In genomic region chr10:119294454-119295149, GRCm38 (mm10) we compare ENCODE assay signal across 1 mouse cellular context.
TF ChIP-seq lines count a peak whose summit lies in the region.

No protein-coding gene starts in this region.

TF ChIP-seq in CH12.LX, 34 proteins besides CTCF, POLR2A, EP300 and RAD21 (continued from another document):
- TF ChIP-seq MXI1 (IDR thresholded peaks at IDR 0.05; ENCODE audit: low read depth, low read length) (peak; percentile 49; the same call in 1 of the 2 replicates), MAX (IDR thresholded peaks at IDR 0.05; ENCODE audit: low read length) (peak; percentile 70), MAZ (IDR thresholded peaks at IDR 0.05; ENCODE audit: low read depth, low read length) (0 out of 2 replicates have a peak, but pooled peaks have one; percentile 37), ELF1 (IDR thresholded peaks at IDR 0.05; ENCODE audit: low read depth, low read length) (0 out of 2 replicates have a peak, but pooled peaks have one; percentile 21), MAFK (IDR thresholded peaks at IDR 0.05; ENCODE audit: insufficient replicate concordance, low read length) (0 out of 2 replicates have a peak, but pooled peaks have one; percentile 12)
